Mouse (Mus musculus): ENCODE measurements around the gene Rrm2. TPM values are rescaled to one million over a fixed set of nuclear protein-coding genes. Genes with fewer than 3 reads are reported as not detected.

Gene Rrm2
- total RNA-seq, 2 experiments from 2014 or later, result 3.7 to 4.2 TPM

GRCm38 (mm10) chr12:24744309-24744708, 36.3 kb downstream of the Rrm2 start:
- intact Hi-C loops (cut with DNase I), result no loop called here
- DNase-seq, result no peak

GRCm38 (mm10) chr12:24746579-24747296, 38.7 kb downstream of the Rrm2 start:
- DNase-seq, result no peak
- intact Hi-C loops (cut with DNase I), result loop anchor here (1.0 kb wide), 1 partner anchor 32 kb away; no protein-coding TSS in a partner anchor

GRCm38 (mm10) chr12:24747297-24747696, 39.3 kb downstream of the Rrm2 start:
- intact Hi-C loops (cut with DNase I), result no loop called here
- DNase-seq, result no peak

- intact Hi-C loops (cut with DNase I), result no loop called here
- no peak for DNase-seq
Measured at GRCm38 (mm10) chr12:24750521-24750920, 42.5 kb downstream of the Rrm2 start.

GRCm38 (mm10) chr12:24753680-24754079, 45.6 kb downstream of the Rrm2 start:
- DNase-seq, result no peak
- intact Hi-C loops (cut with DNase I), result no loop called here

GRCm38 (mm10) chr12:24754693-24755092, 46.7 kb downstream of the Rrm2 start:
- intact Hi-C loops (cut with DNase I), result no loop called here
- no peak for DNase-seq

- intact Hi-C loops (cut with DNase I), result no loop called here
- no peak for DNase-seq
Measured at GRCm38 (mm10) chr12:24755471-24755870, 47.4 kb downstream of the Rrm2 start.

GRCm38 (mm10) chr12:24757387-24757786, 49.3 kb downstream of the Rrm2 start:
- DNase-seq, result no peak
- intact Hi-C loops (cut with DNase I), result no loop called here

- peak in 1 of 2 experiments; percentile 16 for DNase-seq
- intact Hi-C loops (cut with DNase I), result no loop called here
Measured at GRCm38 (mm10) chr12:24758374-24758773, 50.3 kb downstream of the Rrm2 start.

GRCm38 (mm10) chr12:24762253-24762652, 54.2 kb downstream of the Rrm2 start:
- intact Hi-C loops (cut with DNase I), result loop anchor here (5.0 kb wide), 1 partner anchor 50 kb away; no protein-coding TSS in a partner anchor
- DNase-seq, result no peak

Other genes with a start within 250 kb of the Rrm2 start
- 10 to 100 TPM; 10.8 to 11.1 TPM for gene Taf1b, start 209.9 kb upstream of the Rrm2 start, total RNA-seq (2021)
- under 1 TPM; 0.51 to 0.61 TPM for gene Grhl1, start 136.0 kb upstream of the Rrm2 start, total RNA-seq (2021)
- gene Klf11, start 57.0 kb upstream of the Rrm2 start, total RNA-seq (2021), result 10 to 100 TPM; 10.9 to 16.4 TPM
- 1 to 10 TPM; 5.5 to 6.5 TPM for gene Cys1, start 26.4 kb upstream of the Rrm2 start, total RNA-seq (2021)
- gene Mboat2, start 122.6 kb downstream of the Rrm2 start, total RNA-seq (2021), result 10 to 100 TPM in 1 of 2 experiments, 1 to 10 TPM in 1; 9.7 to 11.0 TPM

All from heart, postnatal 36 days (tissue).